Mouse (Mus musculus) forebrain, embryonic 13.5 days (tissue): ENCODE data around the gene Ccr9. TPM values are rescaled to one million over a fixed set of nuclear protein-coding genes. Genes with fewer than 3 reads are reported as not detected.
"Not testable (repeated sequence)": the region's sequence is repeated elsewhere in the genome, so short reads cannot be mapped to it uniquely, and the experiment has no call there.

Source experiments
- ATAC-seq: fragments of 200-750 bp; cut with Nextera tagmentation; 2 replicates; pipeline ENCODE4 v1.8.0; 2017
- H3K27ac ChIP-seq: fragments of 300-500 bp; sonication (generic); 2 replicates; pipeline ENCODE4 v1.5.1; 2015; ENCODE audit warnings: inconsistent platforms, mild to moderate bottlenecking, moderate library complexity
- H3K27me3 ChIP-seq: fragments of 300-500 bp; sonication (generic); 2 replicates; pipeline ENCODE4 v1.6.1; 2015; ENCODE audit warnings: mild to moderate bottlenecking, inconsistent platforms
- H3K36me3 ChIP-seq: fragments of 300-500 bp; sonication (generic); 2 replicates; pipeline ENCODE4 v1.6.1; 2015; ENCODE audit warnings: mild to moderate bottlenecking, inconsistent platforms; ENCODE audit not compliant: poor library complexity, severe bottlenecking
- H3K4me1 ChIP-seq: fragments of 300-500 bp; sonication (generic); 2 replicates; pipeline ENCODE4 v1.6.1; 2015; ENCODE audit warnings: inconsistent platforms
- H3K4me2 ChIP-seq: fragments of 300-500 bp; sonication (generic); 2 replicates; pipeline ENCODE4 v1.6.1; 2015; ENCODE audit warnings: inconsistent platforms, mild to moderate bottlenecking, moderate library complexity
- H3K4me3 ChIP-seq: fragments of 300-500 bp; sonication (generic); 2 replicates; pipeline ENCODE4 v1.5.1; 2015; ENCODE audit warnings: mild to moderate bottlenecking, inconsistent platforms
- H3K9ac ChIP-seq: fragments of 300-500 bp; sonication (generic); 2 replicates; pipeline ENCODE4 v1.6.1; 2015; ENCODE audit warnings: mild to moderate bottlenecking, inconsistent platforms
- H3K9me3 ChIP-seq: fragments of 300-500 bp; sonication (generic); replicated peaks from 2 replicates; pipeline ENCODE4 v1.6.1; 2016; ENCODE audit warnings: inconsistent platforms
- WGBS: fragments of 180-500 bp; shearing (Covaris S2); methylation state at CpG from one replicate; pipeline ENCODE4 v1.1.7; 2015; 5-methylcytosine and 5-hydroxymethylcytosine counted together
- polyA plus RNA-seq: library from polyadenylated mRNA; unstranded; fragments of >200 nt; fragmentation: Nextera tagmentation; extraction: Ambion mirVana; gene quantifications from 2 replicates; pipeline ENCODE4 v1.2.1, GENCODE M21; 2015

Gene Ccr9
- polyA plus RNA-seq, 1 experiment from 2014 or later: 0.17 TPM

- Histone ChIP-seq H3K9me3 (no peaks in the 10 kb centered on the region), H3K27ac (no peak overlapping the region), H3K4me2 (no peak overlapping the region), H3K9ac (no peak overlapping the region), H3K27me3 (no peaks in the 10 kb centered on the region), H3K4me1 (no peaks in the 10 kb centered on the region), H3K36me3 (no peaks in the 10 kb centered on the region), H3K4me3 (no peak overlapping the region)
- 94% methylated on average over 3 of the region's 3 CpGs for WGBS
- no peak for ATAC-seq
Measured at GRCm38 (mm10) chr9:123766996-123767395, 88.8 kb downstream of the Ccr9 start.

GRCm38 (mm10) chr9:123768443-123768842 lies 90.2 kb downstream of the Ccr9 start:
- Histone ChIP-seq H3K4me2 (no peak overlapping the region), H3K9me3 (no peaks in the 10 kb centered on the region), H3K27ac (no peak overlapping the region), H3K36me3 (no peaks in the 10 kb centered on the region), H3K9ac (no peak overlapping the region), H3K4me3 (no peak overlapping the region), H3K27me3 (no peaks in the 10 kb centered on the region), H3K4me1 (no peaks in the 10 kb centered on the region)
- WGBS: 86% methylated on average over 1 of the region's 1 CpGs
- ATAC-seq: no peak

GRCm38 (mm10) chr9:123769532-123769931 lies 91.3 kb downstream of the Ccr9 start:
- Histone ChIP-seq H3K9ac (no peak overlapping the region), H3K27me3 (no peaks in the 10 kb centered on the region), H3K4me2 (no peak overlapping the region), H3K27ac (no peak overlapping the region), H3K4me1 (no peaks in the 10 kb centered on the region), H3K9me3 (no peaks in the 10 kb centered on the region), H3K4me3 (no peak overlapping the region), H3K36me3 (no peaks in the 10 kb centered on the region)
- WGBS: 79% methylated on average over 6 of the region's 6 CpGs
- no peak for ATAC-seq

- not testable (repeated sequence) for H3K4me2 ChIP-seq, H3K27me3 ChIP-seq, H3K4me3 ChIP-seq, H3K9me3 ChIP-seq, H3K4me1 ChIP-seq, H3K36me3 ChIP-seq, ATAC-seq, H3K27ac ChIP-seq, H3K9ac ChIP-seq
- WGBS: 38% methylated on average over 2 of the region's 2 CpGs
Measured at GRCm38 (mm10) chr9:123773299-123773698, 95.1 kb downstream of the Ccr9 start.

- peaks cover 2% of the 10 kb centered on the region for H3K9me3 ChIP-seq
- 76% methylated on average over 4 of the region's 4 CpGs for WGBS
- H3K4me1 ChIP-seq: no peaks in the 10 kb centered on the region
- H3K27me3 ChIP-seq: no peaks in the 10 kb centered on the region
- peaks cover 50% of the 10 kb centered on the region for H3K36me3 ChIP-seq
- H3K4me3 ChIP-seq: no peak overlapping the region
- no peak overlapping the region for H3K27ac ChIP-seq
- no peak for ATAC-seq
- H3K4me2 ChIP-seq: no peak overlapping the region
- no peak overlapping the region for H3K9ac ChIP-seq
Measured at GRCm38 (mm10) chr9:123788855-123789529, 110.8 kb downstream of the Ccr9 start.

GRCm38 (mm10) chr9:123796174-123796573 lies 117.9 kb downstream of the Ccr9 start:
- 70% methylated on average over 3 of the region's 3 CpGs for WGBS
- no peaks in the 10 kb centered on the region for H3K4me1 ChIP-seq
- no peak for ATAC-seq
- no peak overlapping the region for H3K27ac ChIP-seq
- no peaks in the 10 kb centered on the region for H3K27me3 ChIP-seq
- H3K4me2 ChIP-seq: no peak overlapping the region
- H3K9ac ChIP-seq: no peak overlapping the region
- peaks cover 52% of the 10 kb centered on the region for H3K36me3 ChIP-seq
- H3K4me3 ChIP-seq: no peak overlapping the region
- no peaks in the 10 kb centered on the region for H3K9me3 ChIP-seq

- Histone ChIP-seq H3K4me3 (no peak overlapping the region), H3K36me3 (peaks cover 21% of the 10 kb centered on the region; the same call in 1 of the 2 replicates), H3K4me1 (no peaks in the 10 kb centered on the region), H3K9me3 (no peaks in the 10 kb centered on the region), H3K4me2 (no peak overlapping the region), H3K27me3 (no peaks in the 10 kb centered on the region), H3K27ac (no peak overlapping the region), H3K9ac (no peak overlapping the region)
- ATAC-seq: no peak
- 94% methylated on average over 1 of the region's 1 CpGs for WGBS
Measured at GRCm38 (mm10) chr9:123801527-123801926, 123.3 kb downstream of the Ccr9 start.

GRCm38 (mm10) chr9:123802421-123802820 lies 124.2 kb downstream of the Ccr9 start:
- H3K27ac ChIP-seq: no peak overlapping the region
- H3K4me1 ChIP-seq: no peaks in the 10 kb centered on the region
- H3K36me3 ChIP-seq: peaks cover 21% of the 10 kb centered on the region; the same call in 1 of the 2 replicates
- H3K9me3 ChIP-seq: no peaks in the 10 kb centered on the region
- H3K4me2 ChIP-seq: no peak overlapping the region
- no peak overlapping the region for H3K9ac ChIP-seq
- no peak for ATAC-seq
- no peaks in the 10 kb centered on the region for H3K27me3 ChIP-seq
- H3K4me3 ChIP-seq: no peak overlapping the region
- WGBS: 92% methylated on average over 2 of the region's 2 CpGs

GRCm38 (mm10) chr9:123802896-123803295 lies 124.7 kb downstream of the Ccr9 start:
- H3K4me3 ChIP-seq: no peak overlapping the region
- H3K9me3 ChIP-seq: no peaks in the 10 kb centered on the region
- no peak overlapping the region for H3K27ac ChIP-seq
- no peak overlapping the region for H3K9ac ChIP-seq
- no peak for ATAC-seq
- no peaks in the 10 kb centered on the region for H3K4me1 ChIP-seq
- H3K36me3 ChIP-seq: peaks cover 21% of the 10 kb centered on the region; the same call in 1 of the 2 replicates
- H3K27me3 ChIP-seq: no peaks in the 10 kb centered on the region
- H3K4me2 ChIP-seq: no peak overlapping the region

GRCm38 (mm10) chr9:123805241-123805640 lies 127.0 kb downstream of the Ccr9 start:
- Histone ChIP-seq H3K36me3 (peaks cover 20% of the 10 kb centered on the region; the same call in 1 of the 2 replicates), H3K4me2 (no peak overlapping the region), H3K9ac (no peak overlapping the region), H3K27me3 (no peaks in the 10 kb centered on the region), H3K4me1 (no peaks in the 10 kb centered on the region), H3K9me3 (no peaks in the 10 kb centered on the region), H3K4me3 (no peak overlapping the region), H3K27ac (no peak overlapping the region)
- no peak for ATAC-seq
- 91% methylated on average over 2 of the region's 2 CpGs for WGBS

GRCm38 (mm10) chr9:123806267-123806666 lies 128.0 kb downstream of the Ccr9 start, which contains the start of gene Cxcr6:
TSS of gene Cxcr6 (plus strand) at chr9:123806475.
- Histone ChIP-seq H3K9me3 (no peaks in the 10 kb centered on the region), H3K4me2 (no peak within 1 kb of the TSS), H3K9ac (no peak within 1 kb of the TSS), H3K27ac (no peak within 1 kb of the TSS), H3K36me3 (peaks cover 22% of the 10 kb centered on the region), H3K27me3 (no peaks in the 10 kb centered on the region), H3K4me3 (no peak within 1 kb of the TSS), H3K4me1 (no peaks in the 10 kb centered on the region)
- WGBS: 89% methylated on average over 5 of the region's 5 CpGs
- ATAC-seq: no peak

- 84% methylated on average over 7 of the region's 7 CpGs for WGBS
- H3K9ac ChIP-seq: no peak overlapping the region
- ATAC-seq: no peak
- H3K4me1 ChIP-seq: no peaks in the 10 kb centered on the region
- H3K36me3 ChIP-seq: peaks cover 23% of the 10 kb centered on the region
- no peaks in the 10 kb centered on the region for H3K27me3 ChIP-seq
- H3K9me3 ChIP-seq: no peaks in the 10 kb centered on the region
- no peak overlapping the region for H3K4me3 ChIP-seq
- no peak overlapping the region for H3K4me2 ChIP-seq
- H3K27ac ChIP-seq: no peak overlapping the region
Measured at GRCm38 (mm10) chr9:123808583-123808982, 130.3 kb downstream of the Ccr9 start.

GRCm38 (mm10) chr9:123811831-123812230 lies 133.6 kb downstream of the Ccr9 start:
- 93% methylated on average over 3 of the region's 3 CpGs for WGBS
- H3K4me2 ChIP-seq: no peak overlapping the region
- H3K27ac ChIP-seq: no peak overlapping the region
- H3K9me3 ChIP-seq: no peaks in the 10 kb centered on the region
- no peaks in the 10 kb centered on the region for H3K27me3 ChIP-seq
- H3K36me3 ChIP-seq: peaks cover 37% of the 10 kb centered on the region
- H3K4me1 ChIP-seq: no peaks in the 10 kb centered on the region
- H3K4me3 ChIP-seq: no peak overlapping the region
- no peak overlapping the region for H3K9ac ChIP-seq
- ATAC-seq: no peak
